Mouse (Mus musculus) mature B cell (primary cell): Measurements from ENCODE around the gene Nebl.

Experiments used
- in situ Hi-C: fragments of 300-500 bp; cut with MboI; formaldehyde crosslinking; loops from 2 replicates; pipeline ENCODE4 v1.14.3; 2019

Gene Nebl

DNA sequence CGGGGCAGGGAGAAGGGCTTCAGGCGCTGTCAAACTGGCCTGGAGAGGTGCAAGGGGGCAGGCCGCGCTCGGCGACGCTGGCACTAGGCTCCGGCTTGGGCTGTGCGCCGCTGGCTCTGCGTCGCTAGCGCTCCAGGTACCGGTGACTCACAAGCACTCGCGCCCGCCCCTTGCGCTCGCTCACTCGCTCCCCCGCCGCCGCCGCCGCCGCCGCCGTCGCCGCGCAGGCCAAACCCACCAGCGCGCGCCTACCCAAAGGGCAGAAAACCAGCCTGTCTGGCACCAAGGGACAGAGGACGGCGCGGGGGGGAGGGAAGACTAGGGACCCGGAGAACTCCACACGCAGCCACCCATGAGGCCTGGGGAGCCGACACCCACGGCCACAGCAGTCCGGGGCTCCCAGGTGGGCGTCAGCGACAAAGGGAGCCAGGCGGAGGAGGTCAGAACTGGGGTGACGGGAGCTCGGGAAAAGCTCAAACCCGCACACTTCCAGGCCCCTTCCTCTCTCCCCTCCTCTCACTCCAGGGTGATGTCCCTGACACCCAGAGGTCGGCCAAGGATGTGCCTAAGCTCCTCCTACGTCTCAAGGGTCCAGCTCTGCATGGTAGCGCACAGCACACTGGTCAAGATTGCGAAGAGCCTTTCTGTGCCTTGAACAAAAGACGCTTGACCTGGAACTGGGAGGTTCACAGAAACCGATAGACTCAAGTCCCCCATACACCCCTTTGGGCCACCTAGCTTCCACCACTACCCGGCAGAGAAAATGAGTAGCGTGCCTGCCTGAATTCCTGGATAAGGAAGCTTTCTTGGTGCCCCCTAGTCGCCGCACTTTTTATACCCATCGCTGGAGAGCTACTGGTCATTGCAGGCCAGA is at the start of gene Nebl:
Gene Nebl (minus strand): TSS at position 508 of the 874 bp plus-strand sequence.
- in situ Hi-C loops, result no loop called here

DNA sequence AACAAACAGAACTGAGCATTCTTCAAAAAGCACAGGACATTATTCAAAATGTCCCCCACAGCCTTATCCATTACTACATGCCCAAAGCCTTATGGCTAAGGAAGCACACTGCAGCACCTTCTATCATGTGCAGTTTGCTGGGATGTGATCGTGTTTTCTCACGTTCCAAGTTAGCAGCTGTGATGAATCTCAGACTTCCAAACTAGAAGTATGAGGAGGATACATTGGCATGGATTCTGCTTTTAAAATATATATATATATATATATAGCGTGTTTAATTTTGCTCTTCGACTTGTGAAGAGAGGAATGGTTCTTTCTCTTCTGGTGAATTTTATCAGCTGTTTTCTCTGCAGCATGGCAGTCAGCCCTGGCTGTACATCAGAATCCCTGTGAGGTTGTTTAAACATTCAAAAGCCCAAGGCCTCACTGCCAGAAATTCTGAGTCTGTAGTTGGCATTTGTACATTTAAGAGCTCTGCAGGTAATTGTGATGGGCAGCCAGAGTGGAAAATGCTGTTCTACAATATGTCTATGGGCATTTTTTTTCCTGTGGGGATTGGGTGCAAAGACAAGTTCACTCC is 39.1 kb upstream of the Nebl start:
- in situ Hi-C loops, result no loop called here

DNA sequence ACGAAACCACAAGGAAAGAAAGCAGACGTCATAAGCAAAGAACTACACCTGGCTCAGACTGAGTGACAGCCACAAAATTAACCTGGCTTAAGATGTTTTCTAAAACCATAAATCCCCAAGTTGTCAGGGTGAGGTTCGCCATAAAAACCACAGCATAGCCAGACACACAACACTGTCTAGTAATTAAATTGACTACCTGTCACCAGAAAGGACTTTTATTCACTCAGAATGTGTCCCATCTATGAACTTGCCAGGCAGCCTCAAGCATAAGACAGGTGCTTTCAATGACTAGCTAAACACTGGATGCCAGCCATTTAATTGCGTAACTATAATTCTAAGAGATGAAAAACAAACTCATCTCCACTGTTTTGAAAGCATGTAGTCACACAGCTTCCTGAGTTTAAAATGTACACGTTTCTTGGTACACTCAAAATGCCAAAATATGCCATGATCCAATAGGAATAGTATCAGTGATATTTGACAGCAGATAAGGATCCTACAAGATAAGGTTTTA is 38.0 kb upstream of the Nebl start:
- in situ Hi-C loops, result no loop called here

DNA sequence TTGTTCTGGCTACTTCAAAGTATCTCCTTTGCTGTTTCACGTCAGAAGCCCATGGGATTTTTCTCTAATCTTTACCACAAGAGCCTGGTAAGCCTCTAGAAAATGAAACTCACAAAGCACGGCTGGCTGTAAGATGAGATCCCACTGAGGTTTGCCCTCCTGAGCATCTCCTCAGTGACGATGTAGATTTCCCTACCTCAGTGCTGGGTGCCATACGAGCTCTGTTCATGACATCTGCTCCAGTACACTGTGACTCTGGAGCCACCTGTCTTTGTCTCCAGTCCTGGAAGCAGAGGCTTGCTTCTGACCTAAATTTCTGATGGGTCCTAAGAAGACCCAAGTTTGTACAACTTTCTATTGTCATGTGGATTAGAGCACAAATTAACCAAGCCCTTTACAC is 25.0 kb upstream of the Nebl start:
- in situ Hi-C loops, result no loop called here

DNA sequence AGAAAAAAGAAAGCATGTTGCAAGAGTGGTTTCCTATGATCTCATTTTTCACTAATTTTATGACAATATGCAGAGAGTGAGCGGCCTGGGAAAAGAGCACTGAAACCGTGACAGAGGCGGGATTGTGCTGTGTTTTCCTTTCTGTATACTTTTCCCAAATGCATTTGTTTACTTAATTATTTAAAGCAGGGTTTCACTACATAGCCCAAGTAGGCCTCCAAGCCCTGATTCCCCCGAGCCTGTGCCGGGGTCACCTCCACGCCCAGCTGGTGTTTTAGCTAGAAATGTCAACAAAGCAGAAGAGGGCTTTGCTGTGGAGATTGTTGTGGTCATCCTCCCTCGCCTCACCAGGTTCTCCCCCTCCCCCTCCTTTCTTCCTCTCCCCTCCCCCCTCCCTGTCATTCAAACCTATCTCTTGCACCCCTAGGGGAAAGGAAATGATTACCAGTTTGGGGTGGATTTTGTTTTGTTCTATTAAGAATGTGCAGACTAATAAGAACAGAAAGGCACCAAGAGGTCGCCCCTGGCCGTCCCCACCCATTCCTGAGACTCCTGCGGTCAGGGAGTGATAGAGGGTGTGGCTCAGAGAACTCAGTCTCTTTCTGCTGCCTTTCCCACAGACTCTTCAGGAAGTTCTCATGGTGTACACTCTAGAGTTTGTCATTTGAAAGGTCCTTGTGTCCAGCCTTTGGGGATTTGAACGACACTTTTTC is 10.9 kb upstream of the Nebl start:
- in situ Hi-C loops, result no loop called here

DNA sequence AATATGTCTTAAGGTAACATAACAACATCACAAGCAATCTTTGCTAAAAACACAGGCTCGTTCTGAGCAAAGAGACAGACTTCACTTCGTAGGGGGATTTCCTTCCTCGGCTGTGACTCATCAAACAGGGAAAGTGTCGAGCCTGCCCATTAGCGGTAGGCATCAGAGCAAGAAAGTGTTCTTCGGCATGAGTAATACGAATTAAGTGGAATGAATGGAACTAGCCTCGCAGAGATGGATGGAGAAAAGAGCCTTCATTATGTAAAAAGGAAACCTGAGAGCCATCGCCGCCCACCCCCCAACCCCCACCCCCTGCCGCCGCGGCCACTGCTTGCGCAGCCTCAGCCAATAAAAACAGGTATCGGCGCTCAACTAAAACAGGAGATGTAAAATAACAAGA is 10.3 kb upstream of the Nebl start:
- in situ Hi-C loops, result no loop called here

DNA sequence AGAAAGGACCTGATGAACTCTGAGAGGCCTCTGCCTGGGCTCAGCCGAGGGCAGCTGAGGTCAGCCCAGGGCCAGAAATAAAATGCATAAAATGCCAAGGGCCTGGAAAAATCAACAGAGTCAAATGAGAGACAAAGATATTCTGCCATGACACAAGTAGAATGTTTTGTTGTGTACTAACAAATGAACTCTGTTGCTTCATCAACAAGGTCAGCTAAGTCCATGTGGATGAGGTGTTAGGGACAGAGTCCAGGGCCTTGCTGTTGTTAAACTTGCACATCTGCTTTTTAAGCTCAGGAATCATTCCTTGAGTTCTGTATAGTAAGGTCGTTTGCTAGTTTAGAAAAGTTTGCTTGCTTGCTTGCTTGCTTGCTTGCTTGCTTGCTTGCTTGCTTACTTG is 9.2 kb upstream of the Nebl start:
- in situ Hi-C loops, result no loop called here

DNA sequence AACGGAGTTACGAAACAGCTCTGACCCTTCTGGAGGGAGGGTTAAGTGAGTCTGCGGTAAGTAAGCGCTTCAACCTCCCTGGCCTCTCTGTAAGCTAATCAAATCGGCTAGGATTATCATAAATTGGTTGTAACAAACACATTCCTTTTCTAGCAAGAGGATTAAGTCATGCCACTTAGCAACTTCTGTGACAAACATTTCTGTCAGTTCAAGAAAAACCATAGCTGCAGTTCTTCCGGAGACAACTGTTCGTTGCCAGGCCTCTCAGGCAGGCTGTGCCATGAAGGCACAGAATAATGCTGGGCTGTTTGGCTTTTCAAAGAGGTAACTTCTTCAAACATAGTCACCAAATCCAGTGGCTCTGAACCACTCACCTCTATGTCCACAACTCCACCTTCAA is 946 bp upstream of the Nebl start:
- in situ Hi-C loops, result no loop called here

DNA sequence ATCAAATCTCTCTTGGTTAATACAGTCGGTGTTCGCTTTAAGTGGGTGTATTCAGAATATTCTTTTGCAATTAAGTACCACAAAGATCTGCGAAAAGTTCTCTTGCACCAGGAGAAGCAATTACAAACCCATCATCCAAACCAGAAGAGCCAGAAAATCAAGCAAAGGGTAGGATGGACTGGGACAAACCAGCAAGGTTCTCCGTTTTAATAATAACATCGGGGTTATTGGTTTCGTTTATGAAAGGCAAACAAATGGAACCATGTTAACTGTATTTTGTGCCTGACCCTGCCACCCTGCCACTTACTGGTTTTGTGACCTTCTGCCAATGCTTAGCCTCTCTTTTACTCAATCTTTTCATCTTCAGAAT is 552 bp upstream of the Nebl start:
- in situ Hi-C loops, result no loop called here

DNA sequence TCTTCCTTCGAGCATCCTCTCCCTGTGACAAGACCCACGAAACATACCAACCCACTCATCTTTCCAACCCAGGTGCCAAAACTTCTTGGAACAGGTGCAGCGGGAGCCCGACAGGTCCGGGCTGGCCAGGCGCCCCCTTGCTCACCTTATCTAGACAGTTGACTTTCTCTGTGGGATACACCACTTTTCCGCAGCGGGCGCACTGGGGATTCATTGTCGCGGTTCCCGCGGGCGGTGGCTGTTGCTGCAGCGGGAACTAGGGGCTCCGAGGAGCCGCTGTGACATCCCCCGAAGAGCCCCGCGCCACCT is 662 bp downstream of the Nebl start:
- in situ Hi-C loops, result no loop called here

DNA sequence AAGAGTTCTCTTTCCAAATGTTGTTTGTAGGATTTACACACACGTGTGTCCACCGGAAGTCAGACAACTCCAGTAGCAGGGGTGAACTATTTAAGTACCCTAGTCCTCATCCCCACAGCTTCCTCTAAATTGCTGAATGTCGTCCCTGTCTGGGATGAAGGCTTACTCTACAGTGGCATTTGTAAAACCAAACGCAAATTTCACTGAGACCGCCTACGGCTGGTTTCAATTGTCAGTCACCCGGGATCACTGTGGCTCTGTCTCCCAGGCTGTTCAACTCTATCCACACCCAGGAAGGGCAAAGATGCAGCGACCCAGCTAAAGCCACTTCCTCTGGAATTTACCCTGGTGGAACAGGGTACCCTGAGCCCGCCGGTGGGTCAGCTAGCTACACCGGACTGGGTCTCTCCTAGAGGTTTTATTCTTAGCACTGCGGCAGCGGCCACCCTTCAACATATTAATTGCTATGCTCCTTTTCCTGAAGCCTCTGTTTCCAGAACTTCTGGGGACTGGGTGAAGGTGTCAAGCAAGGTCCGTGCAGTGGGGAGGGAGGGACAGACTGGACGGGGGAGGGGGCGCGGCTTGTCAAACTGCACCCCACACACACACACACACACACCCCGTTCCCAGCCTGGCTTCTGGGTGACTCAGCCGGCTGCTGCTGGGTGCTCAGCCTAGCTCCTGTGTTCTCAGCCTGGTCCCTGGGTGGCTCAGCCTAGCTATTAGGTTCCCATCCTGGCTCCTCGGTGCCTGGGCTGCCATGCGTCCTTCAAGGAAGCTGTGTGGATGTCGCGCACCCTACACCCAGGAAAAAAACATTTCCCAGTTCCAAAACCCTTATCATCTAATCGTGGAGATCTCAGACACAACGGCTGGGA is 1.3 kb downstream of the Nebl start:
- in situ Hi-C loops, result no loop called here

DNA sequence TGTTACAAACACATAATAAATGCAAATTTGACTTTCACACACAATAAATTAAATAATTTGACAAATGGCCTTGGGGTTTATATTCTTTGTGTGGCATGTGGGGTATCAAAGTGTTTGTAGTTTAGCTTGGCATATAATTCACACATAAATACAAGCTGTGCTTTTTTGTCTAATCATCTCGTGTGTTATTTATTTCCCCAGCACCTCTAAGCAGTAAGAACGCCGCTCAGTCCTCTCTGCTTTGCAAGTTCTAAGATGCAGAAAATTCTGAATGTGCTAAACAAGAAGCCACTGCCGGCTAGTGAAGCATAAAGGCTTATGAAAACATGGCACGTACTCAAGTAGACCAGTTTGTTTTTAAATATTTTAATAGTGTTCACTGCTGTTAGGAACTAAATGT is 6.9 kb downstream of the Nebl start:
- in situ Hi-C loops, result no loop called here

DNA sequence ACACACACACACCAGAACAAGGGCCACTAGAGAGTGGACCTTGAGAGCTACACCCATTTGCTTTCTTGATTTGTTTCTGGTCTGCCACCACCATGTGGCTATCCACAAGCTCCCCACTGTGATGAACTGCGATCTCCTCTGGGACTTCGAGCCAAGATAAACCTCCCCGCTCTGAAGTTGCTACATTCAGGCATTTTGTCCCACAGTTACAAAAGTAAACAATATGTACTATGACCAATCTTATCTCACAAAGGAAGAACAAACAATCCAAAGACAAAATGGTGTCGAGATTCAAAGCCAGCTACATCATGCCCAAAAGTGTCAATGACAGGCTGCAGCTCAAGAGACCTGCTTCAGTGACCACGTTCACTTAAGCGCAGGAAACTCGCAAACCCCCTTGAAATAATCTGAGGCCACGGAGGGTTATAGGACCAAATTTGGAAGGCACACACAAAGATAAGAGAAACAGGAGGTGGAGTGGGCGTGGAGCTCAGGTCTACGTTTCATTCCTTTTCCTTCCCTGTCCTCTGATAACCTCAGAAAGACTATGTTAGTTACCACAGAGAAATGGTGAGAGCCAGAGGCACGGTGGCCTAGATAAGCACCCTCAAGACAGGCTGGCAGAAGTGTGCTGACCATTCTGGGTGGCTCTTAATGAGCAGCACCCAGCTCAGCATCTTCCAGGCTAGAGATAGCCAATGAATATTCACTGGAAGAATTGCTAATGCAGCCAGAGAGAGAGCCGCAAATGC is 7.8 kb downstream of the Nebl start:
- in situ Hi-C loops, result no loop called here

DNA sequence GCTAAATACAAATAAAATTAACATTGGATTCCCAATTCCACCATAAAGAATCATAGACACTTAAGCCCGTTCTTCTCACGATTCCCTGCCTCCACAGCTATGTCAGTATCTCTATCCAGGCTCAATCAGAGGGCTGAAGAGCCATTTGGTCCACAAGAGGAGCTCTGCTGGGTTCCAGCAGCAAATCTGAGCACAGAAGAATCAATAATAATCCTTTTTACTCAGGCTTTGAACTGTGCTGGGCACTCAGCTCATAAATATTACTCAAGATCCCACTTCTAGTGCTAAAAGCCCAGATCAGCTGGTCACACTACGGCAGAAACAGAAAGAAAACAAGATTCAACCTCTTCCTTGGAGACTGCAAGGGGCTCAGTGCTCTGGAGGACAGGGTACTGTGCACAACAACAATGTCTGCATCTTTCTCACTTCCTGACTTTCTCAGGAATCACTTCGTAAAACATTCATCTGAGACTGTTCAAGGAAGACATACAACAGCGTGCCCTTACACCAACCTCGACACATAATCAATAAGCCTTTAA is 10.0 kb downstream of the Nebl start:
- in situ Hi-C loops, result no loop called here

DNA sequence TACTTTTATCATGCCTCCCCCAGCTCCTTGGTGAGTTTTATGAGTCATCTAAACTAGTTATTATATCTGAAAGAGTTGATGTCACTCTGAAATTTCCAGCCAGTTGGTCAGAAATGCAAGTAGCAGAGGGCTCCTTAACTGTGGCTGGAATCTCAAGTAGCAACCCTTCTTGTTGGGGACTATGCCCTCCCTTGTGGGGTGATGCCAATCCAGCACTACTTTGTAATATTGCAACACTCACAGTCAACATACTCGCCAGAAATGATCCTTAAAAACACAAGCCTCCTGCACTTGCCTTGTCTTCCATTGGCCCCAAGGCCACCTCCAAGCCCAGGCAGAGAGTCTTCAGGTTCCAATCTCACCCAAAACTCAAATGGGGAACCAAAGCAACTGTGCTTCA is 13.0 kb downstream of the Nebl start:
- in situ Hi-C loops, result no loop called here

DNA sequence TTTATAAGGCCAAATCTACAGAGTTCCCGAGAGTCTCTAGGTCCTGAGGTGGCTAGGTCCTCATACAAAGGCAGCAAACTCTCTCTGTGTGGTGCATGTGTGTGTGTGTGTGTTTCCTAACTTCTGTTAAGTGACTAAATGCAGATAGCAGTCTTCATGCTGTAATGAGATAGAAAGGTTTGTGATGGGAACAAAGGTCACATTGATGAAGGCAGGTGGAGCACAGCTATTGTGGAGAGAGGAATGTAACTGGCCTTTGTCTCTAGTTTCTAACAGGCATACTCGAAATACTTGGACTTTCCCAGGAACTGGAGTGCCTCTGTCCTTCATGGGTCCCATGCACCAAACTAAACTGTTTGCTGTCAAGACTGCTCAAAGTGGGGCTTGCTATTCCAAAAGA is 14.1 kb downstream of the Nebl start:
- in situ Hi-C loops, result no loop called here

DNA sequence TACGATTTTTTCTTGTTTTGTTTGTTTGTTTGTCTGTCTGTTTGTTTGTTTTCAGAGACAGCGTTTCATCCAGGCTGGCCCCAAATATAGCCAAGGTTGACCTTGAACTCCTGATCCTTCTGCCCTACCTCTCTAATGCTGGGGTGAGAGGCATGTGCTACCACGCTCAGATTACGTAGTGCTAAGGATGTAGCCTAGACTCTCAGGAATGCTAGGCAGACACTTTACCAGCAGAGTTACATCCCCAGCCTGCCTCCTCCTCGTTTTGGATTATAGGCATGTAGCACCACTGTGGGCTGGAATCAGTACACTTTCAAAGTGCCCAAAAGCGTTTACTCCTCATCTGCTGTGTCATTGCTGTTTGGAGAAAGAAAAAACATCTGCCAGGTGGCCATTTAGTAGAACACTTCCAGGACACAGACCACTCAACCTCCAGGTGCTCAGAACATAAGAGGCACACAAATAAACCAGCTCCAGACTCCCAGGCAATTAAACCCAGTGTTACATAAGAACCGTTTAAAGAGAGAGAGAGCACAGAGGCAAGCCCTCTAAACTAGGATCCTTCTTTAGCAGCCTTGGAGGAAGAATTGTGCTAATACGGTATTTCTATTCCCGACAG is 16.0 kb downstream of the Nebl start:
- in situ Hi-C loops, result no loop called here

DNA sequence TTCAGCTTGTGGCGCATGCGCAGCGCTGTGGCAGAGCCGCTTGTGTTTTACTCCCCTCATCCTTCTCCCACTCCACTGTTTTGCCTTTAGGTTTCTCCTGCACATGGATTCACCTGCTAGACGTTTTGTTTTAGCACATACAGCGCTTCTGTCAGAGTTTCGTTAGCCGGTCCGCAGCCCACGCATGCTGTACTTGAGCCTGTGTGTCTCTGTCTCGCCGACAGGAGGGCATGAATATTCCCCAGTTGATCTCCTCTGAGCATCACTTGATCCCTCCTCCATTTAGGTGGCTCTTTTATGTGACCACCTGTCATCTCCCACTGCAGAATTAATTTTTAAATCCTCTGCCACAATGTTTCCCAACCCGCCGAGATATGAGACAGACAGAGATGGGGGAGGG is 16.6 kb downstream of the Nebl start:
- in situ Hi-C loops, result no loop called here

DNA sequence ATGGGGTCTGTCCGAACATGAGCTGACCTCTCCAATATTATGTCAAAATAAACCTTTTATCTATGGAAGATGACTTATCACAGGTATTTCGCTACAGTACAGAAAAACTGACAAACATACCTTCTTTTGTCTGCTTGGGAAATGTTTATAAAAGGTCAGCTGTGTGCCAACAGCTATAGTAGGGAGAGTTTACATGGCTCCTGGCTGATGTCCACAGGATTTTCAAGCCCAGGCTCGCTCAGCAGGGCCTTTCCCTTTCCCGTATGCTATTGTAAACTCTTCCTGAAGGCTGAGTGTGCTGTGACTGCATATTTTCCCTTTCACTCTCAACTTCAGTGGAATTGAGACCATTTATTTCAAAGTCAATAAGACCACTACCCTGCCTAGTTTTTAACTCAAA is 17.1 kb downstream of the Nebl start:
- in situ Hi-C loops, result no loop called here

DNA sequence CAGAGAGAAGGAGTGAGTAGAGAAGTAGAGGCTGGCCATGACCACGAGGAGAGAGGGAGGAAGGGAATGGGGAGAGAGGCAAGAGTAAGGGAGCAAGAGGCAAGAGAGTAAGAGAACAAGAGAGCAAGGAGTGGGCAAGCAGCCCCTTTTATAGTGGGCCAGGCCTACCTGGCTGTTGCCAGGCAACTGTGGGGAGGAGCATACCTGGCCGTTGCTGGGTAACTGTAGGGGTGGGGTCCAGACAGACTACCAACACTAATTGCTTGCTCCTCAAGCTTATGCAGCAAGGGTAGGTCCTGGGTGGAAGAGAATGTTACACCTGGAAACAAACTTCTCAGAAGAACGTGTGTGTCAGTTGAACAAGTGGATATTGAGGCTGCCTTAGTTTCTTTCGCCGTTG is 20.0 kb downstream of the Nebl start:
- in situ Hi-C loops, result no loop called here

DNA sequence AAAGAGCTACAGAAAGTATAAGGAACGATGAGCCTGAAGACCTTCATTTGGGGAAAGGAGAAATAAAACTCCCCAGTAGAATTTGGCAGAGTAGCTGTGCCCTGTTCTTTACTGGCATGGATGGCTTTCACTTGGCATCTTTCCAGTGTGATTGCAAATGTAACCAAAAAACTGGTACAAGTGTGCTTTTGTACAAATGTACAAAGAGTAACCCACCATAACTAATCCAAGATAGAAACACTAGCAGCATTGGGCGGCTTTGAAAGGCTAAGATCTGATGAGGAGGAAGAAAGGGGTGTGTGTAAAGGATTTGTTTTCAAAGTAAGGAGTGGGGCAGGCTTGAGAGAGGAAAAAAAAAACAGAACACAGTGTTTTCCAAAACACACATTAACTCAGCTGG is 21.2 kb downstream of the Nebl start:
- in situ Hi-C loops, result no loop called here
